Mouse (Mus musculus) erythroblast, embryonic 14.5 days (primary cell): ENCODE data around the gene Gfod2. TPM values are rescaled to one million over a fixed set of nuclear protein-coding genes. Genes with fewer than 3 reads are reported as not detected.

Source experiments
- H3K27me3 ChIP-seq: 2 replicates; pipeline ENCODE4 v1.6.1; 2012; ENCODE audit warnings: inconsistent platforms; ENCODE audit not compliant: control insufficient read depth
- H3K36me3 ChIP-seq: 2 replicates; pipeline ENCODE4 v1.6.1; 2012; ENCODE audit warnings: mild to moderate bottlenecking, inconsistent platforms; ENCODE audit not compliant: control insufficient read depth
- H3K4me1 ChIP-seq: 2 replicates; pipeline ENCODE4 v1.6.1; 2012; ENCODE audit warnings: inconsistent platforms; ENCODE audit not compliant: control insufficient read depth
- H3K4me3 ChIP-seq: replicated peaks from 2 replicates; pipeline ENCODE3; 2012; ENCODE audit warnings: moderate library complexity, mild to moderate bottlenecking, inconsistent platforms
- H3K9me3 ChIP-seq: 2 replicates; pipeline ENCODE4 v1.6.1; 2012; ENCODE audit warnings: low read length, inconsistent platforms, mixed read lengths; ENCODE audit not compliant: control insufficient read depth
- GATA1 ChIP-seq: IDR thresholded peaks from 2 replicates; pipeline ENCODE4 v1.6.1; 2012; ENCODE audit warnings: low read length, inconsistent platforms, mixed read lengths
- TAL1 ChIP-seq: IDR thresholded peaks from 3 replicates; pipeline ENCODE4 v1.6.1; 2012; ENCODE audit warnings: low read length, inconsistent platforms, mixed read lengths
- polyA plus RNA-seq: library from polyadenylated mRNA; stranded (reverse); fragments of >175 nt; gene quantifications from 2 replicates; pipeline ENCODE4 v1.2.3, GENCODE M21; 2012

Gfod2 gene
- polyA plus RNA-seq: 0.24 and 0.41 TPM in 2 replicates

DNA sequence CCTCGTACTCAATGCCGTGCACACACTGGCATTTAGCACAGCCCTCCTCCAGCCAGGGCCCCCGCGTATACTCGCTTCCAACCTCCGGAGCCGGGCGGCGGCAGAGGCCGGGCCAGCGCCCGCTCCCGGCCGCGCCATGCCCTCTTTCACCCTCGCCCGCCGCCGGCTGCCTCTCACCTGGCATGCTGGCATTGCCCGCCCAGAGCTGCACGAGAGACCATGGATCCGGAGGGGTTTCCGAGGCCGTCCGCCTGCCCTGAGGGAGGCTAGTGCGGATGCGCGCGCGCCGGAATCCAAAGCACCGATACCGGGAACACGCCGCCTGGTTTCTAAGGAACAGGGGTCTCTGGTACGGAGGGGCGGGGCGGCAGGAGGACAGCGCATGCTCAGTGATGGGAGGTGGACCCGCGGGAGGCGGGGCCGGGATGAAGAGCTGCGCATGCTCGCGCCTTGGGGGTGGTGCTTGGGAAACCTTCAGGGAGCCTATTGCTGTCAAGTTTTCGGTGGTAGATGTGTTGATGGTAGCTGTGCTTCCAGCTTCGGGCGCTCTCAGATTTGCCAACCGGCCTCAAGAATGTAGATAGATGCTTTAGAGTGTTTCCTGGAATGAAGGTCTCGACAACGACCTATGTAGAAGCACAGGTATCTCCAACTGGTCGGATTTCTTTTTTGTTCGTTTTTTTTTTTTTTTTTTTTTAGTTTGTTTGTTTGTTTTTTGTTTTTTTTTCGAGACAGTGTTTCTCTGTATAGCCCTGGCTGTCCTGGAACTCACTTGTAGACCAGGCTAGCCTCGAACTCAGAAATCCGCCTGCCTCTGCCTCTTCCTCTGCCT lies at the start of gene Gfod2:
Gene Gfod2 (minus strand): TSS at position 388 of the 832 bp plus-strand sequence.
- TF ChIP-seq TAL1: no peak
- Histone ChIP-seq H3K9me3 (no peaks in the 10 kb centered on the region), H3K4me1 (peaks cover 25% of the 10 kb centered on the region), H3K36me3 (no peaks in the 10 kb centered on the region), H3K4me3 (peak within 1 kb of the TSS; percentile 91), H3K27me3 (no peaks in the 10 kb centered on the region)

DNA sequence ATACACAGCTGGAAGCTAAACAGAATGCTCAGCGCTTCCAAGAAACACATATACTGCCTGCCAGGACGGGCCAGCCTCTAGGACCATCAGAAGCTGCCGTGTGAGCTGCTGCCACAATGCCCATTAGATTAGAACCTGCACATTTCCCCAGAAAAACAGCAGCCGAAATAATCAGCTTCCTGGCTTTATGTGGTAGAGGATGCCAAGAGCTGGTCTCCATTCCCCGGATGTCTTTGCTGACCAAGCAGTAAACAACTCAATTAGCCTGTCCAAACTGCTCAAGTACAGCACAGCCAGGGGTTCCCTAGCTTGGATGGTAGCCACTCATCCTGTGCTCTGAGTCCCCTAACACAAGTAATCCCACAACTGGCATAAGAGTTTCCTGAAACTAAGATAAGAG lies 49.3 kb upstream of the Gfod2 start:
- Histone ChIP-seq H3K36me3 (peaks cover 99% of the 10 kb centered on the region), H3K4me1 (peaks cover 93% of the 10 kb centered on the region), H3K27me3 (no peaks in the 10 kb centered on the region)

DNA sequence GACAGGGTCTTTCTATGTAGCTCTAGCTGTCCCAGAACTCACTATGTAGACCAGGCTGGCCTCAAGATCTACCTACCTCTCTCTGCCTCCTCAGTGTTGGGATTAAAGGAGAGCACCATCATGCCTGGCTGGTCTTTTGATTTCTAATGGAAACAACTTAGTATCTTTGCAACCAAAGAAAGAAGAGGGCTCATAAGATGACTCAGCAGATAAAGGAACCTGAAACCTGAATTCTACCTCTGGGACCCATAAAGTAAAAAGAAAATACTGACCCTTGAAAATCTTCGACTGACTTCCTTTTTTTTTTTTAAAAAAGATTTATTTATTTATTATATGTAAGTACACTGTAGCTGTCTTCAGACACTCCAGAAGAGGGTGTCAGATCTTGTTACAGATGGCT lies 47.5 kb upstream of the Gfod2 start:
- TF ChIP-seq TAL1: no peak
- no peak for TF ChIP-seq GATA1
- Histone ChIP-seq H3K27me3 (no peaks in the 10 kb centered on the region), H3K36me3 (peaks cover 98% of the 10 kb centered on the region), H3K9me3 (no peaks in the 10 kb centered on the region), H3K4me1 (peaks cover 91% of the 10 kb centered on the region), H3K4me3 (no peak overlapping the region)

More for the DNA sequence above, 49.3 kb upstream of the Gfod2 start:
- TF ChIP-seq TAL1: no peak
- no peak for TF ChIP-seq GATA1
- Histone ChIP-seq H3K4me3 (peak overlapping the region; percentile 2), H3K9me3 (no peaks in the 10 kb centered on the region)

- Histone ChIP-seq H3K27me3 (no peaks in the 10 kb centered on the region), H3K9me3 (no peaks in the 10 kb centered on the region), H3K36me3 (peaks cover 98% of the 10 kb centered on the region), H3K4me3 (peak overlapping the region; percentile 23), H3K4me1 (peaks cover 91% of the 10 kb centered on the region)
- no peak for TF ChIP-seq TAL1
- no peak for TF ChIP-seq GATA1
Measured at GRCm38 (mm10) chr8:105805346-105805745, 46.9 kb upstream of the Gfod2 start.

DNA sequence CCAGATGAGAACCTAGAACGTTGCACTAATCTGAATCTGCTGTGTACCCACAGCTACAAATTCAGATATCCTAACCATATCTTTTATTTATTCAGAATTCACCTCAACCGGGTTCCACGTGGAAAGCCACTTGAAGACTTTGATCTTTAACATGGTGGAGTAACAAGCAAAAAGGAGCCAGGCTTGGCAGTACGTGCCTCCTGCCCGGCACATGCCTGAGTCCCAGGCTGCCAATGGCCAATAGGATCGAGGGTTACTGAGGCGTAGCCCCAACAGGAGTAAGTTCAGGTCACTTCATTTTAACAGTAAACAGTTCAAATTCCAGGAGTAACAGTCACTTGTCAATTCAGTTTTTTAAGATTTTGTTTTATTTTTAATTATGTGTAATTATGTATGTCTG lies 46.3 kb upstream of the Gfod2 start:
- Histone ChIP-seq H3K4me3 (no peak overlapping the region), H3K4me1 (peaks cover 92% of the 10 kb centered on the region), H3K27me3 (no peaks in the 10 kb centered on the region), H3K36me3 (peaks cover 98% of the 10 kb centered on the region), H3K9me3 (no peaks in the 10 kb centered on the region)
- no peak for TF ChIP-seq GATA1

GRCm38 (mm10) chr8:105801153-105801904 lies 42.9 kb upstream of the Gfod2 start:
- H3K27me3 ChIP-seq: no peaks in the 10 kb centered on the region
- H3K9me3 ChIP-seq: no peaks in the 10 kb centered on the region
- peak overlapping the region; percentile 61 for H3K4me3 ChIP-seq
- TF ChIP-seq TAL1 (peak; percentile 84), GATA1 (peak; percentile 67)
- H3K4me1 ChIP-seq: peaks cover 89% of the 10 kb centered on the region
- peaks cover 96% of the 10 kb centered on the region for H3K36me3 ChIP-seq

GRCm38 (mm10) chr8:105799091-105799812 lies 40.8 kb upstream of the Gfod2 start:
- Histone ChIP-seq H3K9me3 (no peaks in the 10 kb centered on the region), H3K36me3 (peaks cover 97% of the 10 kb centered on the region), H3K4me3 (peak overlapping the region; percentile 61), H3K27me3 (no peaks in the 10 kb centered on the region), H3K4me1 (peaks cover 92% of the 10 kb centered on the region)
- TF ChIP-seq GATA1: no peak
- TF ChIP-seq TAL1: no peak

DNA sequence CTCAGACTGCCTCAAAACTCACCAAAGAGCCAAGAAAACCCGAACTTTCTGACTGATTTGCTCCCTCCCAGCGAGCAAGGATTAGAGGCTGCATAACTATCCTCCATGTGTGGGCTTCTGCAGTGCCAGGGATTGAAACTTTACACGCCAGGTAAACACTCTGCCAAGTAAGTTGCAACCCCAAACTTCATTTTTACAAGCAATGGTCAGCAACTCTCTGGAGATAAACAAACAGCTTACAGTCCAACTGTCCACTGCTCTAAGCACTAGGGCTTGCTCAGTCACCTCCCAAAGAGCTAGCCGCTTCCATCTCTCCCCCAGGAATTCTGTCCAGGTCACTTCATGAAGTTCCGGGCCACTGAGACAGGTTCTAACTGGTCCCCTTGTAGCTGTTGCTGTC lies 39.9 kb upstream of the Gfod2 start:
- H3K9me3 ChIP-seq: no peaks in the 10 kb centered on the region
- TF ChIP-seq TAL1 (no peak), GATA1 (no peak)
- H3K27me3 ChIP-seq: no peaks in the 10 kb centered on the region
- H3K36me3 ChIP-seq: peaks cover 97% of the 10 kb centered on the region
- H3K4me3 ChIP-seq: peak overlapping the region; percentile 61
- peaks cover 94% of the 10 kb centered on the region for H3K4me1 ChIP-seq

DNA sequence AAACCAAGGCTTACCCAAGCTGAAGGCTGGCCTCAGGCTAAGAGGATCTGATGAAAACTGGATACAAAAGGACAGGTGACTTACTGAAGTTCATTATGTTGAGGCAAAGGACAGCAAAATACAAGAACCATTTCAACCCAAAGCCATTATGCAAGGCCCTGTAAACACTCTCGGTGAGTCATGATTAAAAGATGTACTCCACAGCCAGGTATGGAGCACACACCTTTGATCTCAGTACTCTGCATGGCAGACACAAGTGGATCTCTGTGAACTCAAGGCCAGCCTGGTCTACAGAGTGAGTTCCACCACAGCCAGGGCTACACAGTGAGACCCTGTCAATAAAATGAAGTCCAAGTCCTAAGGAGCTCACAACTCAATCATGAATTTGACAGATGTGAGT lies 37.3 kb upstream of the Gfod2 start:
- H3K27me3 ChIP-seq: no peaks in the 10 kb centered on the region
- peaks cover 98% of the 10 kb centered on the region for H3K36me3 ChIP-seq
- H3K4me3 ChIP-seq: no peak overlapping the region
- no peak for TF ChIP-seq TAL1
- no peak for TF ChIP-seq GATA1
- H3K4me1 ChIP-seq: peaks cover 96% of the 10 kb centered on the region
- no peaks in the 10 kb centered on the region for H3K9me3 ChIP-seq
